Mouse (Mus musculus) kidney, adult 8-10 months (tissue): ENCODE measurements at regions not wholly inside any gene's neighbourhood (a gene's known extent, or its start where the extent isn't known, plus 50 kb on each side); places are given as distances from the start of the nearest gene placed in this dataset.
"Not testable (repeated sequence)": the region's sequence is repeated elsewhere in the genome, so short reads cannot be mapped to it uniquely, and the experiment has no call there.

ENCODE experiments used
- DNase-seq, 2 experiments: peaks; one replicate each; pipeline ENCODE4 v3.0.0; 2022

DNA sequence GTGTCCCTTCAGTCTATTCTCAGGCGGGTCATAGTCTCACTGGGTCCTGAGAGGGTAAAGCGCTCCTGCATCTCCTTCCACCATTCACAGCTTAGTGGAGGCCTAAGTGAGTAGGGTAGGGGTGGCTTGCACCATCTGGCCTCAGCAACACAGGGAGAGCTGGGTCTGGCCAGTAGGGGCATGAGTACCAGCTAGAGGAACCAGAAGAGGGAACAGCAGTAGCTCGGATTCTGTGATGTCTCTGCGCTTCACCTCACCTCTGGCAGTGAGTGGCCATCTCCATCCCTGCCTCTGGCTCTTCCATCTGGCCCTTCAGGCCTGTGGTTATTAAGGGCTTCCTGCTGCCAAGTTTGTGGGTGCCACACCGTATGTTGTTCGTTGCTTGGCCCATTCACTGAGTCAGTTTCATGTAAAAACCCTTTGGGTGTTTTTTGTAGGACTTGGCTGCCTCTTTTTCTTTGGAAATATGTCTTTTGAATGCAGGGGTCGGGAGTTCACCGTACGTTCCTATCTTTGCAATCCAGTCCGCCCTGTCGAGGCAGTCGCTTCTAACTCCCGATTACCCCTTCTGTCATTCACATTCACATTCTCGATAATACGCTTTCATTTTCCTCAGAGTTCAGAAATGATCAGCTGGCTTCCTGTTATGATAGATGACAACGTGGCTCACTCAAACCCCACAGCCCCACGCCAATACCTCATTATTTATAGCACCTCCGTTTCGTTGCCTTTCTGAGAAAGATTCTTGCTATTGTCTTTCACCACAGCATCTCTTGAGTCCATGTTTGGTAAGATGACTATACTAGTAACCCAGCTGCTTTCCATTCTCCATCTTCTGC is 99.4 kb upstream of the Mrps10 start:
- no peak for DNase-seq

DNA sequence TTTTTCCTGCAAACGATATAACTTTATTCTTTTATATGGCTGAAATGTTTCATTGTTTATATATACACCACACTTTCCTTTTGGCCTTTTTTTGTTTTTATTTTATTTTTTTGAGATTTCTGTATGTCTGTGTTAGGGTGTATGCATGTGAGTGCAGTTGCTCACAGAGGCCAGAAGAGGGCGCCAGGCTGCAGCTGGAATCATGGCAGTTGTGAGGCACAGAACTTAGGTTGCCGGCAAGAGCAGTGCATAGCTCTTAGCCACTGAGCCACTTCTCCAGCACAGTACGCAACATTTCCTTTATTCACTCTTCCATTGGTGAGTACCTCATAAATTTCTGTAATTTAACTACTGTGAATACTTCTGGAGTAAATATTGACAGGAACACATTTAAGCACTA is 100.8 kb upstream of the Mrps10 start:
- no peak for DNase-seq

GRCm38 (mm10) chr17:47267076-47267475 is 101.6 kb upstream of the Mrps10 start:
- no peak for DNase-seq

DNA sequence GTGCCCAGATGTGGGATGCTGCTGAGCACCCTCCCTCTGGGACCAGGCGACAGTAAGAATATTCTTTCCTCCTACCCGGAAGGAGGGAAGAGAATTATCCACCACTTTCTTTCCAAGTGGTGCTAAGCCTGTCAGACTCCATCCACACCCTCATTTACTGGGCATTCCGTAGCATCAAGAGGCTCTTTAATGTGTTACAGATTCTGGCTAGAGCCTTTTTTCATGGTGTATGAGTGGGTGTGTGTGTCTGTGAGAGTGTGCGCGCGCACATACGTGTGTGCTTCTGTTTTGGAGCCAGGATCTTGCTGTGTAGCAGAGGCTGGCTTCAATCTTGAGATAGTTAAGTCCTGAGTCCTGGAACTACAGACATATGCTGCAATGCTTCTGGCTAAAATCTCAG is 102.4 kb upstream of the Mrps10 start:
- DNase-seq, result no peak

DNA sequence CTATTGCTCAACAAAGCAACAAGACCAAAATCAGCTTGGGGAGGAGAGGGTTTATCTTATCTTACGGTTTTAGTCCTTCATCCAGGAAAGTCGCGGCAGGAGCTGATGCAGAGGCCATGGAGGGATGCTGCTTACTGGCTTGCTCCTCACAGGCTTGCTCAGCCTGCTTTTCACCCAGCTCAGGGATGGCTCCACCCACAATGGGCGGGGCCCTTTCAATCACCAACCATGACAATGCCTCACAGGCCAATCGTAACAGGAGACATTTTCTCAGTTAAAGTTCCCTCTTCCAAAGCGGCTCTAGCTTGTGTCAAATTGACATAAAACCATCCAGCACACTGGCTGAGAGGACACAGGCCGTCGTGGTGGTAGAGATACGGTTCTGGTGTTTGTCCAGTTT is 105.7 kb upstream of the Mrps10 start:
- no peak for DNase-seq

DNA sequence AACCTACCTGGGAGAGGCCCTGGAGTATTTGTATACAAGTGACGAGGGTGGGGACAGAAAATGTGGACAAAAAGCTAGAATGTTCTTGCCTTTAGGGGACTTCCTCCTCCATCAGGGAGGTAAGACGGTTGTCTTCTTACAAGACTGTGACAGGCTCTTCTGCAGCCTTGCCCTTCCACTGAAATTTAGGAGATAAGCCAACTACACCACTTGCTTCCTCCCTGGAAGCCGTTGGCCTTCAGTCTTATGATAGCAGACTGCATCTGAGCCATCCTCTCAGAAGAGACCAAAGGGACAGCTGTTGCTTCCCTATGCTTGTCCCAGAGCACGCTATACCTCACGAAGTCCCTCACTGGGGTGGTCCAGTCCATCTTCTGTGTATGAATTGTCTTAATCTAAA is 106.5 kb upstream of the Mrps10 start:
- no peak for DNase-seq

GRCm38 (mm10) chr17:47260976-47261375 is 107.7 kb upstream of the Mrps10 start:
- no peak for DNase-seq

DNA sequence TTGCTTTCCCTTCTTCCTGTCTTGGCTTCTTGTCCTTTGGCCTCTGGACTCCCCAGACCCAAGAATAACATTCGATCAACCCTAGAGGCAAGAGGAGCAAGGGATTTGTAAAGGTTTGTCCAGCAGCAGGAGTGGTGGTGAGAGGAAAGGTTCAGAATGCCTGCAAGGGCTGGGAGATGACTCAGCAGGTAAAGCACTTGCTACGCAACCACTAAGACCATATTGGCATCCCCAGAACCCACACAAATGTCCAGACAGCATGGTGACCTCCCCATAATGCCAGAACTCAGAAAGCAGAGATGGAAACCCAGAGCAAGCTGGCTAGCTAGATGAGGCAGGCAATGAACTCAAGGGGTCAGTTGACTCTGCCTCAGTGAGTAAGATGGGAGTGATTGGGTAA is 110.4 kb upstream of the Mrps10 start:
- DNase-seq, result no peak

DNA sequence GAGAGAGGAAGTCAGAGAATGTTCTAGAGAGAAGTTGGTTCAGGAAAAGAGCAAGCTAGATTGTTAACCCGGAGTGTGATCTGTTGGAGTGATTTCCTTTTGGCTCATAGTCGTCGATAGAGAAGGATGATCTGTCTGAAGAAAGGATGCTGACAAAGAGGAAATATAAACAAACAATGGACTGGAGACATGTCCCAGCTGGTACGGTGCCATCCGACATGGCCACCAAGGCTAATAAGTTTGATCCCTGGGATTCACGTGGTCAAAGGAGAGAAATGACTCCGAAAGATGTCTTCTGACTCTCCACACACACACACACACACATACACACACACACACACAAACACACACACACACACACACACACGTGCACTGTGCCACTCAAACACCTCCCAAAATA is 113.5 kb upstream of the Mrps10 start:
- DNase-seq, result no peak

- DNase-seq, result no peak
Measured at GRCm38 (mm10) chr17:47254026-47254425, 114.7 kb upstream of the Mrps10 start.

DNA sequence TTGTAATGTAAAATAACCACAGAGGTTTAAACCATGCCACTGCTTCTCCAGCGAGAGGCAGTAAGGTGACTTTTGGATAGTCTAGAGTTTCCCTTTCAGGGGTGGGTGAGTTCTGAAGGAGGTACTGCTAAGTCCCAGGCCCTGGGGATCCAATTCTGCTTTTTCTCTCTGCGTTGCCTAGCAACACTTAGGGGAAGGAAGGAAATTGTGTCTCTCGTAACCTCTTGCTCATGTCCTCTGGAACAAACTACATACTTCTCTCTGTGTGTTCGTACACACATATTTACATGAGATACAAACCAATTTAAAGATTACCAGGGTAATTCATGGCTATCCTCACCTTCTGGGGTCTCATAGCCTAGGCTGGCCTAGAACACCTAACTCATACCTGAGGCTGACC is 118.7 kb upstream of the Mrps10 start:
- no peak for DNase-seq

- DNase-seq, result no peak
Measured at GRCm38 (mm10) chr17:47249176-47249575, 119.5 kb upstream of the Mrps10 start.

- no peak for DNase-seq
Measured at GRCm38 (mm10) chr17:47248053-47248452, 120.6 kb upstream of the Mrps10 start.

DNA sequence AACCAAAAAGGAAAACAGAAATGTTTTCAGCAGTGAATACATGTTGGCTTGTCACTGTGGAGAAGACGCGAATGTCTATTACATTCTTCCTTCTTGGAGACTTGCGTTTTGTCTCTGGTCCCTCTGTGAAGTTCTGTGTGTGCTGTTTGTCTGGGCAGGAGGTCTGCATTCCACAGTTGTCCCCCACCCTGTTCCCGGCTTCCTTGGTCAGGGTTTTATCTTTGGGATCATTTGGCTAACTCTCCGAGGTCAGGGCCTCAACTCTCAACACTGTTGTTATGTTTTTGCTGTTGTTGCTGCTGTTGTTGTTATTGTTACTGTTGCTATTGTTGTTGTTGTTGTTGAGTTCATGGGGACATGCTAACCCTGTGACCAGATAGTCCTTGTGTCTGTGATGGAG is 121.2 kb upstream of the Mrps10 start:
- no peak for DNase-seq

- DNase-seq, result no peak
Measured at GRCm38 (mm10) chr17:47246605-47247004, 122.1 kb upstream of the Mrps10 start.

DNA sequence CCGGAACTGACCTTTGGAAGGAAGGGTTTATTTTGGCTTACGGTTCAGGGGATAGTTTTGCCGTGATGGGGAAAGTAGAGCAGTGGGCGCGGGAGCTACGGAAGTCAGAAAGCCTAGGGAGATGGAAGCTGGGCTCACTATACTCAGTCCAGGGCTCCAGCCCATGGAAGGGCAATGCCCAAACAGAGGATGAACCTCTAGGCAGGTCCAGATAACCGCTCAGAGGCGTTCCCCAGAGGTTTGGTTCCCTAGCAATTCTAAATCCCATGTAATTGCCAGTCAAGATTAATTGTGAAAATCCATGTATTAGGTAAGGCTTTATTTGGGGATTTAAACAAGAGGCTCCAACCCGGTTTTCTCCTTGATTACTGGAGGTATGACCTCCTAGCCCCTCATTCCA is 123.1 kb upstream of the Mrps10 start:
- DNase-seq, result no peak

DNA sequence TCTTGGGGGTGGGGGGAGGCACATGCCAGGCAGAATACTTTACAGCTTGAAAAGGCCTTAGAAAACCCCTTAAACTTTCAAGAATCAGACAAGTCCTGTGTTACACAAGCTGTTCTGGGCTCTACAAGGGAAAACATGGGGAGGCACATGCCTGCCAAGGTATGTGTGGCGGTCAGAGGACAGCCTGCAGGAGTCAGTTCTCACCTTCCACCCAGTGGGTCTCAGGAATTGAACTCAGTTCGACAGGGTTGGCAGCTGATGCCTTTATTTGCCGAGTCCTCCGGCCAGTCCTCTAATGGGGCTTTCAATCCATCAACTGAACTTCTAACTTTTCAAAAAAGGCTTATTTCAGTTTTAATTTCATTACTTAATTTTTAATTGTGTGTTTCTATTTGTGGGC is 129.6 kb upstream of the Mrps10 start:
- DNase-seq, result no peak

DNA sequence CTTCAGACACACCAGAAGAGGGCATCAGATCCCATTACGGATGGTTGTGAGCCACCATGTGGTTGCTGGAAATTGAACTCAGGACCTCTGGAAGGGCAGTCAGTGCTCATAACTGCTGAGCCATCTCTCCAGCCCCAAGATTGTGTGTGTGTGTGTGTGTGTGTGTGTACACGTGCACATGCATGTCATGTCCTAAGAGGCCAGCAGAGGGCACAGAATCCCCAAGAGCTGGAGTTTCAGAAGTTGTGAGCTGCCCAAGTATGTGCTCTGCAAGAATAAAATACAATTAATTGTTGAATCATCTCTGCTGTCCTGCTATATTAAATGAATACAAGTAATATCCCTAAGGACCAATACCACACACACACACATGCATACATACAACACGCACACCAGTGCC is 130.8 kb upstream of the Mrps10 start:
- DNase-seq, result not testable (repeated sequence)

DNA sequence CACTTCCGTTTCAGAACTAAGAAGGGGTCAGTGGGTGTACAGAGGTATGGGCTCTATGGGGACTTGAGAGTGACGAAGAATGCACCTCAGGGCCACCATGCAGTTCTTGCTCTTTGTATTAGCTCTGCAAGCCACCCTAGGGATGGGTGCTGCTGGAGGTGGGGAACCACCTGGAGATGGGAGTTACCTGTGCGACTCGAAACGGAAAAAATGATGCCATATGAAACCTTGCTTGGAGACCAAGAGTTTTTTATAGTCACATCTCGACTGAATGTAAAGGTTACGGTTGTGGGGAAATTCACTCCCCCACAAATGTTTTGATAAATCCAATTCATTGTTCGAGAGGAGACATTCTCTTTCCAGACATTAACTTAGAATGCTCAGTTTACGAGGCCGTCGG is 134.3 kb upstream of the Mrps10 start:
- DNase-seq, result no peak

DNA sequence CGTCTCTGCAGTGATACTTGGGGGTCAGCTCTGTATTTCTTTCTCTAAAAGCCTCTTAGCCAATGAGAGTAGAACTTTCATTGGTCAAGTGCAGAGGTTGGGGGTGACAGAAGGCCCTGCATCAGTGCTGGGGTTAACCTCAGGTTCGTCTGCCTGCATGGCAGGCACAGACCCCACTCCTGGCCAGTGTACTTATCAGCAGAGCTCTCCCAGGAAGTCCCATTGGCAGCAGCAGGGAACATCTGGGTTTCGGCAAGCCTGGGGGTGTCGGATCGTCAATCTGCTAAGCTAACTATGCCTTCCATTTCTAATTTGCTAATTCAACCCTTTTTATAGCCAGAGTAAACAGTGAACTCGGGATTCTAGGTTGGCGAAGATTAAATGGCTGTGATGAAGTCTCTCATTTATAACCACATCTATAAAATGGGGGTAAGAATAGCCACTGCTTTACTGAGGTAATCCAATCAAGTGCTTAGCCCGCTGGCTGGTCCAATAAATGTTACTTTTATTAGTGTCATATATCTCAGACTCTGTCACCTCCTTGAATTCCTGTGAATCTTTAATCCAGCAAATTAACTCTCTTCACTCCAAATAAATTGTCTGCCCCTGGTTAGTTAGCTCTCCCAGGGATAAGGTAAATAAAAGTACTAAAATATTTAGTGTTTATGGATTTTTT is 135.5 kb upstream of the Mrps10 start:
- DNase-seq, result no peak

DNA sequence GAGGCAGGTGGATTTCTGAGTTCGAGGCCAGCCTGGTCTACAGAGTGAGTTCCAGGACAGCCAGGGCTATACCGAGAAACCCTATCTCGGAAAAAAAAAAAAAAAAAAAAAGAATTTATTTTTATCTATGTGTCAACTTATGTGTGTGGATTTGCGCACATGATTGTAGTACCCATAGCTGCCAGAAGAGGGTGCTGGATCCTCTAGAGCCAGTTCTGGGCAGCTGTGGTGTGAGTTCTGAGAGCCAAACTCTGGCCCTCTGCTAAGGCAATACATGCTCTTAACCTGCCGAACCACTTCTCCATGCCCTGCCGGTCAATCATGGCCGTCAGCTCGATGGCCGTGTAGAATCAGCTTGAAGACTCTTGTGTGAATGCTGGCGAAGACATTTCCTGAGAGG is 138.0 kb upstream of the Mrps10 start:
- no peak for DNase-seq

- DNase-seq, result no peak
Measured at GRCm38 (mm10) chr17:47226391-47226790, 142.3 kb upstream of the Mrps10 start.

- DNase-seq, result no peak
Measured at GRCm38 (mm10) chr17:47225306-47226269, 143.1 kb upstream of the Mrps10 start.
